Mouse (Mus musculus): ENCODE measurements around the gene Evx1. TPM values are rescaled to one million over a fixed set of nuclear protein-coding genes. Genes with fewer than 3 reads are reported as not detected.

Gene Evx1
- polyA plus RNA-seq, 1 experiment from 2014 or later = not detected

DNA sequence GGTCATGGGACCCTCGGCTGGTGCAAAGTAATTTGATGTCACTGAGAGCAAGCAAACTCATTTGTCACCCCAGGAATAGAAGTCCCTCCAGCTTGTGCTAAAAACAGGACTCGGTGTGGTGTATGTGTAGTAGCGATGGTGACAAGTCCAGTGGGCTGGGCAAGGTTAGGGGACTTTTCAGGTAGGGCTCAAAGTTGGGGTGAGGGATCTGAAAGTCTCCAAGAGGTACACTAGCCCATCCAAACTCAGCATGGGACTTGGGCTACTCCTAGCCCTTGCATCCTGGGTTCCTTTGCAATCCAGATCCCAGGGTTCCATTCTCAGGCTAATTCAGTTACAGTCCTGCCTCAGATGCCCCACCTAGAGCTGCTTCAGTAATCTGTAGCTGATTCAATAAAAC, 44.5 kb upstream of the Evx1 start:
- no peak overlapping the region for H3K4me2 ChIP-seq (ENCODE audit: low read length)
- H3K4me3 ChIP-seq (replicated peaks; ENCODE audit: low read length) = no peak overlapping the region
- no peak overlapping the region for H3K27ac ChIP-seq (ENCODE audit: low read length)
- no peak overlapping the region for H3K9ac ChIP-seq (replicated peaks; ENCODE audit: low read depth, low read length)
- WGBS = 2% methylated on average over 3 of the region's 3 CpGs
- H3K4me1 ChIP-seq (replicated peaks; ENCODE audit: control insufficient read depth, insufficient read depth, low read length) = no peaks in the 10 kb centered on the region
- H3K9me3 ChIP-seq (ENCODE audit: control insufficient read depth, low read length) = no peaks in the 10 kb centered on the region
- peaks cover 94% of the 10 kb centered on the region for H3K27me3 ChIP-seq (replicated peaks; ENCODE audit: control insufficient read depth, insufficient read depth, low read length)
- no peaks in the 10 kb centered on the region for H3K36me3 ChIP-seq (ENCODE audit: control insufficient read depth, insufficient read depth)
- no peak for ATAC-seq

DNA sequence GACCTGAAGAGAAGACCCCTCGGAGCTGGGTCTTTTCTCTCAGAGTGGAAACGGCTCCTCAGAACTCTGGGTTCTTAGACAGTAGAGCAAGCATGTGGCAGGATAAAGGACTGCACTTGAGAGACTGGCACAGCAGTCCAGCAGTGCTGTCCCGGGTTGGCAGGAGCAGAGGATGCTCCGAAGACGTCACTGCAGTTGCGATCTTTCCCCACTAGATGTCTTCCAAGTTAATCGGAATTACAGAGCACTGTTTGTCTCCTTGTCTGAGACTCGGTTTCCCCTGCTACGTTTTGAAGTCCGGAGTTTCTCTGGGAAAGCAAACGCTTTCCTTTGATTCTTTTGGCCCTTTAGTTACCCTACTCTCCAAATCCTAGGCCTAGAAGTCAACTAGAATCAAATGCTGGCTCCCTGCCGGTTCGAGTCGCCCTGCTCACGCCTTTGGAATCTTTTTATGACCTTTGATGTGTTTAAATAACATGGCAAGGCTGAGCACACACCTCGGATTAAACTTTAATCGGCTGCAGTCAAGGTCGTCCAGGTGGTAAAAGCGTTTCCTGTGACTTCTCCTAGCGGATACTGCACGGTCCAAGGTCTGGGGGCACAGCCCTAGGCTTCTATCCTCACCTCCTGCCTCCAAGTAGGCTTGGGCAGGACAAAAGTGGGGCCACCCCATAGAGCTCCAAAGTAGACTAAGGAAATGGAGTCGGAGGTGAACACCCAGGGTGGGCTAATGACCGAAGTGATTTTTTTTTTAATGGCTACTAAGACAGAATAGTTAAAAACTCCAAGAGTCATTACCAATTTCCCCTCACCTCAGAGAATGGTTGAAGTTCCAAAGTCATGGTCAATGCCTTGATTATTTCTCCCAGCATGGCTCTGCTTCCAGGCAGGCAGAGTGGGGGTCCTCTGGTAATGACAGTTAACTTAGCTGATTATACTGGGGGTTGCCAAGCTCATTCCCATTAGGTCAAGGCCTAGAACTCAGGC, 42.5 kb upstream of the Evx1 start:
- Histone ChIP-seq H3K4me1 (replicated peaks; ENCODE audit: control insufficient read depth, insufficient read depth, low read length) (no peaks in the 10 kb centered on the region), H3K27ac (ENCODE audit: low read length) (no peak overlapping the region), H3K27me3 (replicated peaks; ENCODE audit: control insufficient read depth, insufficient read depth, low read length) (peaks cover 92% of the 10 kb centered on the region), H3K36me3 (ENCODE audit: control insufficient read depth, insufficient read depth) (no peaks in the 10 kb centered on the region), H3K9ac (replicated peaks; ENCODE audit: low read depth, low read length) (no peak overlapping the region), H3K9me3 (ENCODE audit: control insufficient read depth, low read length) (no peaks in the 10 kb centered on the region), H3K4me2 (ENCODE audit: low read length) (no peak overlapping the region), H3K4me3 (replicated peaks; ENCODE audit: low read length) (no peak overlapping the region)
- WGBS = 5% methylated on average over 23 of the region's 23 CpGs
- ATAC-seq = peak; percentile 50

DNA sequence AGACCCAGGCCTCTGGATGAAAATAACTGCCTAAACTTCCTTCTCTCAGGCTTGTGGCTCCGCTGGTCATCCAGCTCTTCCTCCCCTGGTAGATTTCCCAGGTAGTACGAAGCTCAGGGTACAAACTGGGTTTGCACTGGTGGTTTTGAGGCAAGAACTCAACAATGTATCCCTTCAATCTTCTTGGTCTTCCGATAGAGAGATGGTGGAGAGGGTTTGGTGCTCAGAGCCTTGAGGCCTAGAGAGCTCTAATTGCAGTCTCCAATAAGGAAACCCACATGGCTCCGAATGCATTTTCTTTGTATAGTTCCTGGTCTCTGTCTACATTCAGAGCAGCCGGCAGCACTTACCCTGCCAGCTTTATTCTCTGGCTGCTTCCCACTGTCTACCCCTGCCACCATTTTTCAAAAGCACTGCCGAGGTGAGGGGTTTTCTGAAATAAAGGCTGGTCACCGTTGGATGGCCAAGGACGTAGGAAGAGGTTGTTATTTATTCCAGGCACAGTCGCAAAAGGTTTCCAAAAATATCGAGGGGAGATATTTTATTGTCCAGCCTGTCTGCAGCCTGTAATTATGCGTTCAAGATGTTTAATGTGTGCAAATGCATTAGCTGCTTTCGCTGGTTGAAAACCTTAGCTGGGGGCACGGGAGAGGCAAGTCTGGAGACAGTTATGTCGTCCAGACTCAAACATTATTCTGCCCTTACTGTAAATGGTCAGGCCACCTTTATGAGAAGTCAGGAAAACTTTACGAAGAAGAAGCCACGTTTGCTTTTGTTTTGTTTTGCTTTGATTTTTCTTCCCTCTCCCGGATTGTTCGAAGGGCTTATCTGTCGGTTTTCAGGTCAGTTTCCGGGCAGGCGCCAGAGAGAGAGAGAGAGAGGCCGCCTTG, 40.3 kb upstream of the Evx1 start:
- H3K27ac ChIP-seq (ENCODE audit: low read length) = no peak overlapping the region
- no peak for ATAC-seq
- H3K4me1 ChIP-seq (replicated peaks; ENCODE audit: control insufficient read depth, insufficient read depth, low read length) = no peaks in the 10 kb centered on the region
- no peaks in the 10 kb centered on the region for H3K9me3 ChIP-seq (ENCODE audit: control insufficient read depth, low read length)
- no peak overlapping the region for H3K9ac ChIP-seq (replicated peaks; ENCODE audit: low read depth, low read length)
- no peak overlapping the region for H3K4me2 ChIP-seq (ENCODE audit: low read length)
- H3K36me3 ChIP-seq (ENCODE audit: control insufficient read depth, insufficient read depth) = no peaks in the 10 kb centered on the region
- H3K27me3 ChIP-seq (replicated peaks; ENCODE audit: control insufficient read depth, insufficient read depth, low read length) = peaks cover 95% of the 10 kb centered on the region
- no peak overlapping the region for H3K4me3 ChIP-seq (replicated peaks; ENCODE audit: low read length)
- WGBS = 3% methylated on average over 22 of the region's 22 CpGs

DNA sequence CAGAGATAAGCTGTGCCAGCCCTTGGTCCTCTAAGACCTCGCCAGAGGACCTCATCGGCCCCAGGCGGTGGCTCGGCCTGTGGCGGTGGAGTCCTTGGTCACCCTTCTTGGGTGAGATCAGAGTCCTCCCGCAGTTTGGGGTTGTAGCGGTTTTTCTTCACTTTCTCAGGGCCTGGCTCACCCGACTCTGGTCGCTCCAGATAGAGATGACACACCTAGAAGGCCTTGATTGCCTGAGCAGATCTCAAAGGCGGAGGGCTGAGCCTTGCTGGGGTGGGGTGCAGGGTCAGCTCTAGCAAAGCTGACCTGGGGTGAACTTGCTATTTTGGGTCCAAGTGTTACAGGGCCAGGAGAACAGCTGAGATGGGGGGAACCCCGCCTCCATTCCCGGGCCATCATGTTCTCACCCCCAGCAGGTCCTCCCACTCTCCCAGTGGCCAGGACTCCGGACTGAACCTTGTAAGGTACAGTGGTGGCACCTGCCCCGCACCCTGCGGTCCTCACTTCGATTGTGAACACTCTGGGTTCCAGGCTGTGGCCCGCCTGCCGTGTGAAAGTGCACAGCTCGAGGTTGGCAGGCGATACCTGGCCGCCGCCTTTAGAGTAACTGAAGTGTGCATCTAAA, 39.5 kb upstream of the Evx1 start:
- Histone ChIP-seq H3K4me3 (replicated peaks; ENCODE audit: low read length) (no peak overlapping the region), H3K4me2 (ENCODE audit: low read length) (no peak overlapping the region), H3K36me3 (ENCODE audit: control insufficient read depth, insufficient read depth) (no peaks in the 10 kb centered on the region), H3K27me3 (replicated peaks; ENCODE audit: control insufficient read depth, insufficient read depth, low read length) (peaks cover 93% of the 10 kb centered on the region), H3K9ac (replicated peaks; ENCODE audit: low read depth, low read length) (no peak overlapping the region), H3K27ac (ENCODE audit: low read length) (no peak overlapping the region), H3K4me1 (replicated peaks; ENCODE audit: control insufficient read depth, insufficient read depth, low read length) (no peaks in the 10 kb centered on the region), H3K9me3 (ENCODE audit: control insufficient read depth, low read length) (no peaks in the 10 kb centered on the region)
- 1% methylated on average over 22 of the region's 22 CpGs for WGBS
- ATAC-seq = no peak

DNA sequence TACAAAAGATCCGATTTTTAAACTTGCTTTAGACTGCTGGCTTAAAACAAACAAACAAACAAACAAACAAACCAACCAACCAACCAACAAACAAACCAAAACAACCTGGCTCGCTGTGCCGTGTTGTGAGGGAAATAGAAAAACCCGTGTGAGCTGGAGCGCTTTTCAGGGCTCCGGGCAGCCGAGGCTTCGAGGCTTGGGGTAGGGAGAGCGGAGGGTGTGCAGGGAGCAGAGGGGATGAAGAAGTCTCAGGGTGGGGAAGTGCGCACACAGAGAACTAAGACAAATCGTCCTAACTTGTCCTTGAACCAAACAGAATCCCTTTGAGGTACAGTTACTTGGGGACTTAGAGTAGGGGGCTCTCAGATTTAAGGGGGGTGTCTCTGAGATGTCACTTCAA, 38.7 kb upstream of the Evx1 start:
- no peaks in the 10 kb centered on the region for H3K4me1 ChIP-seq (replicated peaks; ENCODE audit: control insufficient read depth, insufficient read depth, low read length)
- 2% methylated on average over 11 of the region's 11 CpGs for WGBS

DNA sequence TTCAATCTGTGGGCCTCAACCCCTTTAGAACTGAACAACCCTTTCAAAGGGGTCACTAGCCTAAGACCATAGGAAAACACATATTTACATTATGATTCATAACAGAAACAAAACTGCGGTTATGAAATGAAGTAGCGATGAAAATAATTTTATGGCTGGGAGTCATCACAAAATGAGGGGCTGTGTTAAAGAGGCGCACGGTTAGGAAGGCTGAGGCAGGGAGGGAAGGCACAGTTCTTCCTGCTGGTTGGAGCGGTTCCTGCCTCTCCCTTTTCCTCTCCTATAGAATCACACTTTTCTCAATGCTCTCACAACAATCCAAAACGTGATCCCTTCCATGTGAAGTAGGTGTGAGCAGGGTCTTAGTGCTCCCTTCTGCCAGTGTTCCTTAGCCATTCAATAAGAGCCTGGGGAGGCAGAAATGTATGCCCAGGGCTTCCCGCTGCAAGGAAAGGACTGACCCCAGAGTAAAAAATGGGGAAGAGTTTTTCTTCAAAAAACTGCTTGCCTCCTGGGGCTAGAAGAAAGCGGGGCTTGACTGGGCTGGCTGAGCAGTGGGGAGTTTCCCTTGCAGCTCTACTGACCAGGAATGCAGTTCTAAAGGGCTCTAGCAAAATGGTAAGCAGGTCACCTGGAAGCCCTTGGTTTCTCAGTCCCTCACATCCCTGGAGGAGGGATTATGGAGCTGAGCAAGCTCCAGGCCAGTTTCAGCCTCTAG, 37.6 kb upstream of the Evx1 start:
- Histone ChIP-seq H3K36me3 (ENCODE audit: control insufficient read depth, insufficient read depth) (no peaks in the 10 kb centered on the region), H3K27ac (ENCODE audit: low read length) (no peak overlapping the region), H3K4me3 (replicated peaks; ENCODE audit: low read length) (no peak overlapping the region), H3K4me2 (ENCODE audit: low read length) (no peak overlapping the region), H3K4me1 (replicated peaks; ENCODE audit: control insufficient read depth, insufficient read depth, low read length) (no peaks in the 10 kb centered on the region), H3K27me3 (replicated peaks; ENCODE audit: control insufficient read depth, insufficient read depth, low read length) (peaks cover 89% of the 10 kb centered on the region), H3K9me3 (ENCODE audit: control insufficient read depth, low read length) (no peaks in the 10 kb centered on the region), H3K9ac (replicated peaks; ENCODE audit: low read depth, low read length) (no peak overlapping the region)
- 4% methylated on average over 8 of the region's 8 CpGs for WGBS
- no peak for ATAC-seq

More for the DNA sequence above, 38.7 kb upstream of the Evx1 start:
- Histone ChIP-seq H3K9me3 (ENCODE audit: control insufficient read depth, low read length) (no peaks in the 10 kb centered on the region), H3K36me3 (ENCODE audit: control insufficient read depth, insufficient read depth) (no peaks in the 10 kb centered on the region), H3K27ac (ENCODE audit: low read length) (no peak overlapping the region), H3K4me3 (replicated peaks; ENCODE audit: low read length) (no peak overlapping the region), H3K4me2 (ENCODE audit: low read length) (no peak overlapping the region), H3K27me3 (replicated peaks; ENCODE audit: control insufficient read depth, insufficient read depth, low read length) (peaks cover 93% of the 10 kb centered on the region), H3K9ac (replicated peaks; ENCODE audit: low read depth, low read length) (no peak overlapping the region)
- no peak for ATAC-seq

DNA sequence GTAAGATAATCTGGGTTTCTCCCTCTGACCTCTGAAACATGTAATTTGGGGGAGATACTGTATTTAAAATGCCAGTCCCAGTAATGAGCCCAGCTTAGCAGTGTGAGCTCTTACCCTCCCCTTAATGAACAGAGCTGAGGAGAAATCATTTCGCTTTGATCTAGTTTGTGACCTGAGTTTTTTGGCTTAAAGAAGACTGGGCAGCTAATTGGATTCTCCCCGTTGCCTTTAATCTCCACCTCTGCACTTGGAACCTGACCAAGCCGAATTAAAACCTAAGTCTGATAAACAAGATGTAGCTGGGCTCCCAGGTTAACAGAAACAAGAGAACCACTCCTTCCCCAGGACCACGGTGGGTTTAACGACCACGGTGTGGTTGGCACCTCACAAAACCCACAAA, 36.9 kb upstream of the Evx1 start:
- Histone ChIP-seq H3K4me3 (replicated peaks; ENCODE audit: low read length) (no peak overlapping the region), H3K36me3 (ENCODE audit: control insufficient read depth, insufficient read depth) (no peaks in the 10 kb centered on the region), H3K9me3 (ENCODE audit: control insufficient read depth, low read length) (no peaks in the 10 kb centered on the region), H3K4me1 (replicated peaks; ENCODE audit: control insufficient read depth, insufficient read depth, low read length) (no peaks in the 10 kb centered on the region), H3K4me2 (ENCODE audit: low read length) (no peak overlapping the region), H3K9ac (replicated peaks; ENCODE audit: low read depth, low read length) (no peak overlapping the region), H3K27ac (ENCODE audit: low read length) (no peak overlapping the region), H3K27me3 (replicated peaks; ENCODE audit: control insufficient read depth, insufficient read depth, low read length) (peaks cover 84% of the 10 kb centered on the region)
- WGBS = 2% methylated on average over 6 of the region's 6 CpGs
- ATAC-seq = no peak

DNA sequence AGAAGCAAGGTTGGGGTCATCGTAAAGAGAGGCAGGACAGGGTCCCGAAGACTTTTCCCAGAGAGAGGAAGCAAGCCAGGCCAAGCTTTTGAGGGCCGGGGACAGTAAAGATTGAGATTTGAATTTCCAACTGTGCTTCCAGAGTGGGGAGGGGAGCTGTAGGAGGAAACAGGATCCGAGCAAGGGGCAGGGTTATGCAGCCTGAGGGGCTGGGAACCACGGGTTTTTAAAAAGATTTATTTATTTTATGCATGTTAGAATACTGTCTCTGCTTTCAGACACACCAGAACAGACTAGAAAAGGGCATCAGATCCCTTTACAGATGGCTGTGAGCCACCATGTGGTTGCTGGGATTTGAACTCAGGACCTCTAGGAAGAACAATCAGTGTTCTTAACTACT, 36.4 kb upstream of the Evx1 start:
- ATAC-seq = no peak
- H3K27ac ChIP-seq (ENCODE audit: low read length) = no peak overlapping the region
- H3K27me3 ChIP-seq (replicated peaks; ENCODE audit: control insufficient read depth, insufficient read depth, low read length) = peaks cover 81% of the 10 kb centered on the region

More for the DNA sequence above, 36.4 kb upstream of the Evx1 start:
- H3K36me3 ChIP-seq (ENCODE audit: control insufficient read depth, insufficient read depth) = no peaks in the 10 kb centered on the region
- no peaks in the 10 kb centered on the region for H3K9me3 ChIP-seq (ENCODE audit: control insufficient read depth, low read length)
- H3K4me2 ChIP-seq (ENCODE audit: low read length) = no peak overlapping the region
- H3K4me1 ChIP-seq (replicated peaks; ENCODE audit: control insufficient read depth, insufficient read depth, low read length) = no peaks in the 10 kb centered on the region
- 9% methylated on average over 5 of the region's 5 CpGs for WGBS
- no peak overlapping the region for H3K4me3 ChIP-seq (replicated peaks; ENCODE audit: low read length)
- no peak overlapping the region for H3K9ac ChIP-seq (replicated peaks; ENCODE audit: low read depth, low read length)
